Mouse (Mus musculus) bone marrow, adult 2 months (tissue): Measurements from ENCODE around the gene Nnmt.

Experiments used
- CTCF ChIP-seq: fragments of 200-500 bp; IDR thresholded peaks from 2 replicates; pipeline ENCODE4 v1.5.1; 2011; ENCODE audit warnings: low read length, control low read depth; ENCODE audit not compliant: control insufficient read depth, insufficient read depth
- POLR2A ChIP-seq: fragments of 200-500 bp; IDR thresholded peaks from 2 replicates; pipeline ENCODE4 v1.6.1; 2011; ENCODE audit warnings: low read depth, mild to moderate bottlenecking, control low read depth, low read length, borderline replicate concordance; ENCODE audit not compliant: control insufficient read depth

DNA sequence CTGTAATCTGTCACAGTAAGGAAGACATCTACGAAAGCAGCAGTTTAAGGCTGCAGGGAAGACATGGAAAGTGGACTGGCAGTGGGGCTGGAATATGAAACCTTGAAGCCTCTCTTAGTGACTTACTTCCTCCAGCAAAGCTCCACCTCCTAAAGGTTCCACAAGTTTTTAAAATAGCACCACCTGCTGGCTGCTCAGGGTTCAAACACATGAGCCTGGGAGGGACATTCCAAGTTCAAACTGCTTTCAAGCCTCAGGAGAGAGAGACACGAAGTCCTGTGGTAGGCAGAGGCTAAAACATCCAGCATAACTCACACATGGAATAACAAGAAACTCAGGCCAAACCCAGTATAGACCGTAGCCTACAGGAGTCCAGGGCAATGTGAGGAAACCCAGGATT, 39.4 kb upstream of the Nnmt start:
- TF ChIP-seq POLR2A (no peak), CTCF (no peak)
